Mouse (Mus musculus) gastrocnemius, postnatal 36 days (tissue): ENCODE data around the gene Ssr2. TPM values are rescaled to one million over a fixed set of nuclear protein-coding genes. Genes with fewer than 3 reads are reported as not detected.

ENCODE experiments used
- DNase-seq, 2 experiments: peaks; one replicate each; pipeline ENCODE4 v3.0.0; 2022
- intact Hi-C: fragments of 180-260 bp; cut with DNase I; formaldehyde crosslinking; loops from one replicate; pipeline ENCODE4 v1.15.1; 2025
- total RNA-seq, 2 experiments: library from RNA; stranded (reverse); gene quantifications; 2 replicates each; pipeline ENCODE4 v1.2.3; 2021

Gene Ssr2
- total RNA-seq, 2 experiments from 2014 or later: 46.3 to 51.4 TPM

- DNase-seq: no peak
- intact Hi-C loops: no loop called here
Observed at GRCm38 (mm10) chr3:88620146-88620991, 44.7 kb downstream of the Ssr2 start.

- intact Hi-C loops: no loop called here
- DNase-seq: peak; percentile 67 to 71
Observed at GRCm38 (mm10) chr3:88620992-88621536, 45.4 kb downstream of the Ssr2 start.

- DNase-seq: peak in 1 of 2 experiments; percentile 61
- intact Hi-C loops: no loop called here
Observed at GRCm38 (mm10) chr3:88621537-88622112, 45.9 kb downstream of the Ssr2 start.

- no peak for DNase-seq
- intact Hi-C loops: no loop called here
Observed at GRCm38 (mm10) chr3:88622113-88622940, 46.7 kb downstream of the Ssr2 start.

- no peak for DNase-seq
- intact Hi-C loops: no loop called here
Observed at GRCm38 (mm10) chr3:88622941-88623345, 47.3 kb downstream of the Ssr2 start.

- no peak for DNase-seq
- intact Hi-C loops: no loop called here
Observed at GRCm38 (mm10) chr3:88623346-88624135, 47.9 kb downstream of the Ssr2 start.

- DNase-seq: no peak
- intact Hi-C loops: no loop called here
Observed at GRCm38 (mm10) chr3:88624324-88624723, 48.6 kb downstream of the Ssr2 start.

- no peak for DNase-seq
- intact Hi-C loops: no loop called here
Observed at GRCm38 (mm10) chr3:88624951-88625350, 49.3 kb downstream of the Ssr2 start.

- intact Hi-C loops: no loop called here
- DNase-seq: no peak
Observed at GRCm38 (mm10) chr3:88625531-88625930, 49.9 kb downstream of the Ssr2 start.

GRCm38 (mm10) chr3:88626316-88626715 is 50.6 kb downstream of the Ssr2 start:
- no peak for DNase-seq
- intact Hi-C loops: no loop called here

- DNase-seq: no peak
- intact Hi-C loops: no loop called here
Observed at GRCm38 (mm10) chr3:88627114-88627513, 51.4 kb downstream of the Ssr2 start.

- no peak for DNase-seq
- intact Hi-C loops: no loop called here
Observed at GRCm38 (mm10) chr3:88627535-88627934, 51.9 kb downstream of the Ssr2 start.

- DNase-seq: no peak
- intact Hi-C loops: no loop called here
Observed at GRCm38 (mm10) chr3:88628766-88629165, 53.1 kb downstream of the Ssr2 start.

GRCm38 (mm10) chr3:88629244-88629643 is 53.6 kb downstream of the Ssr2 start:
- DNase-seq: no peak
- intact Hi-C loops: no loop called here

- DNase-seq: no peak
- intact Hi-C loops: no loop called here
Observed at GRCm38 (mm10) chr3:88630018-88630417, 54.3 kb downstream of the Ssr2 start.

GRCm38 (mm10) chr3:88630849-88631341 is 55.2 kb downstream of the Ssr2 start:
- intact Hi-C loops: no loop called here
- DNase-seq: no peak

- intact Hi-C loops: loop anchor here (2.0 kb wide), 1 partner anchor 25 kb away; no protein-coding TSS in a partner anchor
- no peak for DNase-seq
Observed at GRCm38 (mm10) chr3:88631921-88632587, 56.4 kb downstream of the Ssr2 start.

GRCm38 (mm10) chr3:88633056-88633455 is 57.4 kb downstream of the Ssr2 start:
- intact Hi-C loops: loop anchor here (2.0 kb wide), 1 partner anchor 26 kb away; no protein-coding TSS in a partner anchor
- DNase-seq: no peak
